Comparison of ENCODE assay signal across 7 mouse cellular contexts in genomic region chr7:49132851-49133351, GRCm38 (mm10).
DNase-seq lines count a peak whose midpoint lies in the region; ATAC-seq lines count a peak whose summit lies in the region.

No protein-coding gene starts in this region.

- H3K27ac ChIP-seq in intestine, embryonic 14.5 days (ENCODE audit: low read depth), result no peak overlapping the region
- H3K27ac ChIP-seq in midbrain, embryonic 11.5 days (ENCODE audit: low read depth, low read length), result no peak overlapping the region

- no peaks in the 10 kb centered on the region for H3K27me3 ChIP-seq in intestine, embryonic 14.5 days (replicated peaks; ENCODE audit: control insufficient read depth, insufficient read depth, low read length)
- H3K27me3 ChIP-seq in midbrain, embryonic 11.5 days (ENCODE audit: control insufficient read depth, insufficient read depth, low read length), result no peaks in the 10 kb centered on the region

- H3K36me3 ChIP-seq in intestine, embryonic 14.5 days (ENCODE audit: control insufficient read depth, insufficient read depth, low read length), result no peaks in the 10 kb centered on the region
- no peaks in the 10 kb centered on the region for H3K36me3 ChIP-seq in midbrain, embryonic 11.5 days (ENCODE audit: control insufficient read depth, insufficient read depth, low read length)

- H3K9me3 ChIP-seq in intestine, embryonic 14.5 days (ENCODE audit: control insufficient read depth, low read length), result no peaks in the 10 kb centered on the region
- no peaks in the 10 kb centered on the region for H3K9me3 ChIP-seq in midbrain, embryonic 11.5 days (ENCODE audit: control insufficient read depth, low read length)

- ATAC-seq in intestine, embryonic 14.5 days (replicated peaks; ENCODE audit: low FRiP score, low TSS enrichment, low read depth), result peak; percentile 73
- peak; percentile 70 for ATAC-seq in midbrain, embryonic 11.5 days (ENCODE audit: low FRiP score)

- no peak overlapping the region for H3K9ac ChIP-seq in intestine, embryonic 14.5 days (ENCODE audit: low read length)
- no peak overlapping the region for H3K9ac ChIP-seq in midbrain, embryonic 11.5 days (ENCODE audit: low read length)

- 36% methylated on average over 10 of the region's 10 CpGs for WGBS in intestine, embryonic 14.5 days
- WGBS in midbrain, embryonic 11.5 days, result 41% methylated on average over 10 of the region's 10 CpGs

- H3K4me3 ChIP-seq in intestine, embryonic 14.5 days (ENCODE audit: low read depth, low read length), result no peak overlapping the region
- no peak overlapping the region for H3K4me3 ChIP-seq in midbrain, embryonic 11.5 days (ENCODE audit: low read depth, low read length)

- H3K4me1 ChIP-seq in intestine, embryonic 14.5 days (replicated peaks; ENCODE audit: control insufficient read depth, insufficient read depth, low read length), result 0 out of 2 replicates have a peak, but pooled peaks cover 4% of the 10 kb centered on the region
- H3K4me1 ChIP-seq in midbrain, embryonic 11.5 days (ENCODE audit: control insufficient read depth, insufficient read depth, low read length), result no peaks in the 10 kb centered on the region

- H3K4me2 ChIP-seq in intestine, embryonic 14.5 days (ENCODE audit: low read length), result no peak overlapping the region
- no peak overlapping the region for H3K4me2 ChIP-seq in midbrain, embryonic 11.5 days

- peak; percentile 31 for DNase-seq in adrenal gland, adult 8-10 months
- DNase-seq in embryo, embryonic 11 days, result peak; percentile 84
- DNase-seq in gastrocnemius, postnatal 25 days, result peak; percentile 47
- DNase-seq in intestine, embryonic 14.5 days (ENCODE audit: low spot score), result peak; percentile 94
- DNase-seq in left cerebral cortex, adult 9 months (ENCODE audit: low spot score in 2 of 2), result peak; percentile 63 to 92
- peak; percentile 97 for DNase-seq in midbrain, embryonic 11.5 days (ENCODE audit: low spot score, missing footprints)
- DNase-seq in skeletal muscle tissue, adult 2 months (ENCODE audit: low read depth, low spot score), result peak; percentile 44

Comparison
In these comparisons a context has a peak if more than half of its experiments do, and no peak if none do; other contexts are left out.
1. DNase-seq: peak in every context shown above with its lines; median percentile 97 in midbrain, embryonic 11.5 days; 94 in intestine, embryonic 14.5 days; 84 in embryo, embryonic 11 days; 78 in left cerebral cortex, adult 9 months; 47 in gastrocnemius, postnatal 25 days; 44 in skeletal muscle tissue, adult 2 months; 31 in adrenal gland, adult 8-10 months.